Mouse (Mus musculus) erythroblast, embryonic 14.5 days (primary cell): ENCODE results near the gene BC049352. TPM values are rescaled to one million over a fixed set of nuclear protein-coding genes. Genes with fewer than 3 reads are reported as not detected.

ENCODE experiments used
- H3K27me3 ChIP-seq: 2 replicates; pipeline ENCODE4 v1.6.1; 2012; ENCODE audit warnings: inconsistent platforms; ENCODE audit not compliant: control insufficient read depth
- H3K36me3 ChIP-seq: 2 replicates; pipeline ENCODE4 v1.6.1; 2012; ENCODE audit warnings: mild to moderate bottlenecking, inconsistent platforms; ENCODE audit not compliant: control insufficient read depth
- H3K4me1 ChIP-seq: 2 replicates; pipeline ENCODE4 v1.6.1; 2012; ENCODE audit warnings: inconsistent platforms; ENCODE audit not compliant: control insufficient read depth
- H3K4me3 ChIP-seq: replicated peaks from 2 replicates; pipeline ENCODE3; 2012; ENCODE audit warnings: moderate library complexity, mild to moderate bottlenecking, inconsistent platforms
- H3K9me3 ChIP-seq: 2 replicates; pipeline ENCODE4 v1.6.1; 2012; ENCODE audit warnings: low read length, inconsistent platforms, mixed read lengths; ENCODE audit not compliant: control insufficient read depth
- GATA1 ChIP-seq: IDR thresholded peaks from 2 replicates; pipeline ENCODE4 v1.6.1; 2012; ENCODE audit warnings: low read length, inconsistent platforms, mixed read lengths
- TAL1 ChIP-seq: IDR thresholded peaks from 3 replicates; pipeline ENCODE4 v1.6.1; 2012; ENCODE audit warnings: low read length, inconsistent platforms, mixed read lengths
- polyA plus RNA-seq: library from polyadenylated mRNA; stranded (reverse); fragments of >175 nt; gene quantifications from 2 replicates; pipeline ENCODE4 v1.2.3, GENCODE M21; 2012

BC049352 gene
- polyA plus RNA-seq, 1 experiment = not detected

DNA sequence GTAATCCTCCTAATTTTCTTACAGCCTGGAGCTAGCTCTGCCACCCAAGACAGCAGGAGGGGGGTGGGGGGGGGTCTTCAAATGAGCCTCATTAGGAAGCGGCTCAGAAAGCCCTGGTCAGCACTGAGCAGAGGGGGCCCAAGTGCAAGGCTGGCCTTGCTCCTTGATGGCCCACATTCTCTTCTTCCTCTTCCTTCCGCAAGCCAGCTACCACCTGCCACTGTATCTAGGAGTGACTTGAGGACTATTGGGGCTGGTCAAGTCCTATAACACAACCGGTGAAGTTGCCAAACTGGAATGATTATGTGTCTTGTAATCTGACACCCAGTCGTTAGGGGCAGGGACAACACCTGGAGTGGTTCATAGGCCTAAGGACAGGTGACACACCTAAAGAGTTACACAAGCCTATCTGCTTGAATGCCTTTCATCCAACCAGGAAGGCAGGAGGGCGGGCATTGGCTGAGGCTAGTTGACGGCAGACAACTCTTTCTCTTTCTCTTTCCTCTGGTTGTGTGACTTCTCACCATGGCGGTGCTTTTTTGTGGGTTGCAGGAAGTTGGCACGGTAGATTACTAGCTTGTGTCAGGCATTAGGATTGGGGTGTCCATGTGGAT lies 22.1 kb downstream of the BC049352 start, which contains the start of gene Tmprss4:
Gene Tmprss4 (minus strand): TSS at position 296 of the 614 bp plus-strand sequence.
- TF ChIP-seq GATA1 = no peak
- H3K4me3 ChIP-seq = no peak within 1 kb of the TSS
- H3K9me3 ChIP-seq = no peaks in the 10 kb centered on the region
- no peaks in the 10 kb centered on the region for H3K27me3 ChIP-seq
- no peaks in the 10 kb centered on the region for H3K36me3 ChIP-seq
- H3K4me1 ChIP-seq = no peaks in the 10 kb centered on the region

DNA sequence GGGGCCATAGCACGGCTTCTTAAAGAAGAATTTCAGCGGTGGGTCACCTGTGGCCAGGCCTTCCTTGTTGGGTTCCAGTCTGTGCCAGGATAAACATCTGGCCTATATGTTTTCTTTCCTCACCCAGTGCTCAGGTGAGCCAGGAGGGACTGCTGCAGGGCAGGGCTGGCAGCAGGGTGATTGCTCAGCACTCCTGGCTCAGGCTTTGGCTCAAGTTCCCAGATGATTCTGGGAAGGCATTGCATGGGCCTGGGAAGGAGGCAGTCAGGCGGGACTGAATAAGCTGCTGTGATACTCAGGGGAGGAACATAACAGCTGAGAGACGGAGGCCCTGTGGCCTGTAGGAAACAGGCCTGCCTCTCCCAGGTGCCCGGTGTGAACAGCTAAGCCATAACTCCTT lies 23.3 kb downstream of the BC049352 start:
- Histone ChIP-seq H3K4me1 (no peaks in the 10 kb centered on the region), H3K4me3 (no peak overlapping the region), H3K36me3 (no peaks in the 10 kb centered on the region), H3K27me3 (no peaks in the 10 kb centered on the region), H3K9me3 (no peaks in the 10 kb centered on the region)
- TF ChIP-seq TAL1 = no peak
- no peak for TF ChIP-seq GATA1

DNA sequence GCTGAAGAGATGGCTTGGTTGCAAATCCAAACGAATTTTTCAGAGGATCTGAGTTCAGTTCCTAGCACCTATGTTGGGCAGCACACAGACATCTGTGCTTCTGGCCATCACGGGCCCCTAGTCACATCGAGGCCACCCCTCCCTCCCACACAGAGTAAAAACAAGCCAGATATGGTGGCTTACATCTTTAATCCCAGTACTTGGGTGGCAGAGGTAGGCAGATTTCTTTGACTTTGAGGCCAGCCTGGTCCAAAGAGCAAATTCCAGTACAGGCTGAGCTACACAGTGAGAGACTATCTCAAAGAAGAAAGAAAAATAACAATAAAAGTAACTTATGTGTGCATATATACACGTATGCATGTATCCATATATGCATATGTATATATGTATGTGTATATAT lies 24.3 kb downstream of the BC049352 start:
- no peaks in the 10 kb centered on the region for H3K27me3 ChIP-seq
- no peaks in the 10 kb centered on the region for H3K4me1 ChIP-seq

DNA sequence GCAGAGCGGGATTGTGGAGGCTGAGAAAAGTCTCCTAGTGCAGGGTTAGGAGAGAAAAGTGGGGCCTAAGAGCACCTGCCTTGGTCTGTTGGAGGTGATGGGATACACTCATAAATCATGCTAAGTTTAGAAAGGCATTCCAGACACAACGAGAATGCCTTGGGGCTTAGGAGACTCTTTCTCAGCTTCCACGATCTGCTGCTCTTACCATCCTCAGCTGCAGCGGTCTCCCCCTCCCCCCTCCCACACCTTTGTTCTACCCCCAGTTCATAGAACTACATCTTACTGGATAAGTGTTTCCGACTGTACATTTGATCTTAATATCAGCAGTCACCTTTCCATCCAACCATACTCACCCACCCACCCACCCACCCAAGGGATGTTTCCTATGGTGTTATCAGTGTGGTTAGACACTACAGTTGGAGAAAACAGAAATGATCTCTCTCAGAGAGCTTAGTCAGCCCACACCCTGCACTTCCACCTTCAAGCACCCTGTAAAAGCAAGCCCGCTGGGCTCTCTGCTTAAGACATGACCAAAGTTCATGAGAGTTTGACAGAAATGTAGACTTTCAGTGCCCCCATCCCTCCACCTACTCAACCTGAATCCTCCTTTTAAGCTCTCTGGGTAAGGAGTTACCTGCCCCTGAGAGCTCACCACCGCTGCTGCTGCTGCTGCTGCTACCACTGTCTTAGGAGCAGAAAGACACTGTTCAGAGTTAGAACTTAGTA lies 25.4 kb downstream of the BC049352 start:
- Histone ChIP-seq H3K4me3 (no peak overlapping the region), H3K9me3 (no peaks in the 10 kb centered on the region), H3K27me3 (no peaks in the 10 kb centered on the region), H3K4me1 (no peaks in the 10 kb centered on the region), H3K36me3 (no peaks in the 10 kb centered on the region)
- TF ChIP-seq GATA1 = no peak

More for the DNA sequence above, 24.3 kb downstream of the BC049352 start:
- H3K36me3 ChIP-seq = no peaks in the 10 kb centered on the region
- TF ChIP-seq TAL1 = no peak
- TF ChIP-seq GATA1 = no peak
- H3K4me3 ChIP-seq = no peak overlapping the region
- H3K9me3 ChIP-seq = no peaks in the 10 kb centered on the region

DNA sequence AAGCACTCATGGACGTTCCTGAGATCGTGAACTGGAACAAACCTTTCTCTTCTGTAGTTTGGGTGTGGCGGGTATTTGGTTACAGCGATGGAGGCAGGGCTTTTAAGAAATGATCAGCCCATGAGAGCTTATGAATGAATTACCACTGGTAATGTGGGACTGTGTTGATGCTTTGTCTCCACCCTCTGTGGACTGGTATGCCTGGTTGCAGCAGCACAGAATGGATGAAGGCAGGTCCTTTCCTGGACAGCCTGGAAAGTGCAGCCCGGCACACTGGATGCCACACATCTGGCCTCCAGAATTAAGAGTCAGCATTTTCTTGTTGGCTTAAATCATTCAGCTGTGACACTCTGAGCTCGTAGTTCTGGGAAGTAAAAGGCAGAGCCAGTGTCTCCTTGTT lies 30.2 kb downstream of the BC049352 start:
- TF ChIP-seq TAL1 (no peak), GATA1 (no peak)
- Histone ChIP-seq H3K4me1 (no peaks in the 10 kb centered on the region), H3K36me3 (no peaks in the 10 kb centered on the region), H3K27me3 (no peaks in the 10 kb centered on the region), H3K4me3 (no peak overlapping the region), H3K9me3 (no peaks in the 10 kb centered on the region)

DNA sequence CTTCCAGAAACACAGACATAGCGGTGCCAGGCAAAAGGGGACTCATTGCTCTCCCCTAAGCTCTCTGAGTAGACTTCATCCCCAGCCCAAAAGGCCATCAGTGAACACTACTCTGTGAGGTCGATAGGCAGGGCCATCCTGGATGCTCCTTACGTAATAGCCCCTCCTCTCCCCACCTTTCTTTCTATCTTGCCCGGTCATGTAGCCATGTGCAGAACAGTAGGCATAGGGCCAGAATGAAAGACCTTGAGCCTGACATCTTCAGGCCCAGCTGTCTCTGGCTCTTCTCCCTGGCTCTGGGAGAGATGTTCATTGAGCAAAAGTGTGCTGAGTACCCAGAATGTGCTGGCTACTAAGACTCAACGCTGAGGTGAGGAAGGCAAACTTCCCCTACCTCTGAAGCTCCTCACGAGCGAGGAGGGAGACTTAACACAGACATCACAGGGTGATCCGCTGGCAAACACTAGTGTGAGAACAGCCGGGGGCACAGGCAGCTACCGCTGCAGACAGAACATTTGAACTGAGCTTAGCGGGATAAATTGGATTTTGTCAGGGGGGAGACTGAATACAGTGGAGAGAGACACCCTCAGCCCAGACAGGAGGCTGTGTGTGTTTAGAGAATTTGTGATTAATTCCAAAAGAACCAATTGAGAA lies 33.8 kb downstream of the BC049352 start:
- no peak for TF ChIP-seq GATA1
- TF ChIP-seq TAL1 = no peak
- H3K36me3 ChIP-seq = no peaks in the 10 kb centered on the region
- no peak overlapping the region for H3K4me3 ChIP-seq
- H3K27me3 ChIP-seq = no peaks in the 10 kb centered on the region
- no peaks in the 10 kb centered on the region for H3K9me3 ChIP-seq
- H3K4me1 ChIP-seq = no peaks in the 10 kb centered on the region

DNA sequence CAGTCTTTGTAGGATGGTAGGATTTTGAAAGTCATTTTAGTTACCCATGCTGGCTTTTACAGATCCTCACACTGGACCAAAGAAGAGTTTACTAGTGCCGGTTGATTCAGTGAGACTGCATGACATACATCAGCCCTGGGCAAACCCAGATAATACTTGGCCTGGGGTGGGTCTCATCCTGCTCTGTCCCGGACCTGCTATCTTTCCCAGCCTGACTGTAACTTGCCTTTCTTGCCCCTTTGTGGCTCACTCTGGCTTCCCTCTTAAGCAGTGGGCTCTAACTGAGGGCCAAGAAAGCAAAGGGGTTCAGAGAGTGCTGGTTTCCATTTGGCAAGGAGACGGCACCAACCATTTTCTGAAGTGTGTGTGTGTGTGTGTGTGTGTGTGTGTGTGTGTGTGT lies 37.8 kb downstream of the BC049352 start:
- Histone ChIP-seq H3K9me3 (no peaks in the 10 kb centered on the region), H3K4me1 (no peaks in the 10 kb centered on the region), H3K4me3 (no peak overlapping the region), H3K36me3 (no peaks in the 10 kb centered on the region), H3K27me3 (no peaks in the 10 kb centered on the region)
- TF ChIP-seq TAL1 = no peak
- TF ChIP-seq GATA1 = no peak

DNA sequence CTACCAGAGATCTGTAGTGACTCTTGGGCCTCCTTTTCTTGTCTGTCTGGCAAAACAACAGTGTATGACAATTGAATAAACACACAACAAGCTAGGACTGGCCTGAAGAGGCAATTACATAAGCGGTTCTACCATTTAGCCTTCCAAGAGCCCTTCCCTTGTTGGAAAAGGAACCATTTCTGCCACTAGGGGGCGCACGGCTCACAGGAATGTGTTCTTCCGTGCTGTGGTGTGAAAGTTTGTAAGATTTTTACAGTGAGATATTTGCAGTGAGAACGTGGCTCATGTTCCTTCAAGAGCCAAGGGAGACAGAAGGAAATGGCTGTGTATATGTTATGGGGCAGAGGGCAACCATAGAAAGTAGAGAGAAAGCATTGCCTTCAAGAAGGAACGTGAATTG lies 39.8 kb downstream of the BC049352 start:
- Histone ChIP-seq H3K9me3 (no peaks in the 10 kb centered on the region), H3K27me3 (no peaks in the 10 kb centered on the region), H3K36me3 (no peaks in the 10 kb centered on the region), H3K4me3 (no peak overlapping the region), H3K4me1 (no peaks in the 10 kb centered on the region)
- TF ChIP-seq TAL1 (no peak), GATA1 (no peak)

DNA sequence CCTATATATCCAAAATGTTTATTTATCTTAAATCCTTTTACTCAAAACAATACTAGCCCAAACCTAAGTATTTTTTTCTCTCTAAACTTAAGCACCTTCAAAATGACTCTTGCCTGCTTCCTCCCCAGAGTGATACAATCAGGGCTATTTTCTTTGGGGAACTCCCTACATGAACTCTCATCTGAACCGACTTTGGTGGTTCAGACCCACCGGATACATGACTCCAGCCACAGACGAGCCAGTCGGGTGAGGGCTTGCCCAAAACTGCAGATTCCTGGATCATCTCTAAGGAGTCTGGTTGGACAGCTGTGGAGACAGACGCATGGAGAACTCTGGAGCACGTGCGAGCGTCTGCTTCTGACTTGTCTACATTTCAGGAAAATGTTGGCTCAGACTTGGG lies 47.6 kb downstream of the BC049352 start:
- Histone ChIP-seq H3K36me3 (no peaks in the 10 kb centered on the region), H3K4me3 (no peak overlapping the region), H3K27me3 (no peaks in the 10 kb centered on the region), H3K9me3 (no peaks in the 10 kb centered on the region), H3K4me1 (no peaks in the 10 kb centered on the region)
- TF ChIP-seq GATA1 (no peak), TAL1 (no peak)
